Mouse (Mus musculus): ENCODE data around the gene Adgrd1. TPM values are rescaled to one million over a fixed set of nuclear protein-coding genes. Genes with fewer than 3 reads are reported as not detected.

The Adgrd1 gene
- total RNA-seq, 2 experiments from 2014 or later: 0.55 to 0.60 TPM

DNA sequence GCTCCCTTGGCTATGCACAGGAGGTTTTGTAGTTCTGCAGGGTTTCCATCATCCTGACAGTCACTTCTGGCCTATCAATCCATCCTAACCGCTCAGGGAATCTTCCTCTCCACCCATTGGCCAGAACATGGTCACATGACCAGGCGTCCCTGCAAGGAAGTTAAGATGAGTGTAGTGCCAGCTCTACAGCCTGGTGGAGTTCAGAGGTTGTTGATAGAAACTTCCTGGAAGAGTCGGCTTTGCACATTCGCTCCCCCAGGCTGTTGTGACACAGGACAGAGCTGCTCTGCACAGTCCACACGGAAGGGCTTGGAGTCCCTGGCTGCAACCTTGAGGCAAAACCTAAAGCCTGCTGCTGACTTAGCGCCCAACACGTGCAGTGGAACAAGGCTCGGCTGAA is 152.5 kb downstream of the Adgrd1 start:
- DNase-seq (ENCODE audit: low spot score in 2 of 2): no peak

Other genes with a start within 250 kb of the Adgrd1 start
- 10 to 100 TPM; 91.4 to 98.4 TPM for gene Rimbp2, start 143.3 kb upstream of the Adgrd1 start, total RNA-seq (2021)
- gene Stx2, start 88.2 kb upstream of the Adgrd1 start, total RNA-seq (2021): 10 to 100 TPM; 31.9 to 33.2 TPM
- 100 to 1,000 TPM; 164 to 177 TPM for gene Ran, start 76.7 kb upstream of the Adgrd1 start, total RNA-seq (2021)